Mouse (Mus musculus) hindlimb bud, embryonic 11.5 days (tissue): ENCODE measurements at regions not wholly inside any gene's neighbourhood (a gene's known extent, or its start where the extent isn't known, plus 50 kb on each side); places are given as distances from the start of the nearest gene placed in this dataset.

Experiments
- DNase-seq: peaks from one replicate; pipeline ENCODE4 v3.0.0-alpha.2; 2012; ENCODE audit warnings: low read depth, low spot score; ENCODE audit errors: extremely low spot score

DNA sequence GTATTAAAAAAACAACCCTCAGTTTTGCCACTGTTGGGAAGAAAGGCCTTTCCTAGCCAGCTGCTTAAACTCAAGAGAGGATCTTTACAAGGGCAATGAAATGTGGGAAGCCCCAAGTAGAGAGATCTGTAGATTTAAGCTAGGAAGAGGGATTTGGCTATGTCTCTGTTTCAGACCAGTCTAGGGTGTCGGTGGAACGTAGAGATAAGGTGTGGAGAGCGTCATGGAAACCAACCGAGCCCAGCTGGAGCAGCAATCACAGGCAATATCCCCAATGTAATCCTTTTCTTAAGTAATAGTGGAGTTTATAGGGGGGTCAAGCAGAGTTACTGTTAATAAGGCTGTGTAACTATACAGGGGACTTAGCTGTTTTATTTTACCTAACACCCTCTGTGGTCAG, 204.6 kb upstream of the Mme start:
- no peak for DNase-seq

DNA sequence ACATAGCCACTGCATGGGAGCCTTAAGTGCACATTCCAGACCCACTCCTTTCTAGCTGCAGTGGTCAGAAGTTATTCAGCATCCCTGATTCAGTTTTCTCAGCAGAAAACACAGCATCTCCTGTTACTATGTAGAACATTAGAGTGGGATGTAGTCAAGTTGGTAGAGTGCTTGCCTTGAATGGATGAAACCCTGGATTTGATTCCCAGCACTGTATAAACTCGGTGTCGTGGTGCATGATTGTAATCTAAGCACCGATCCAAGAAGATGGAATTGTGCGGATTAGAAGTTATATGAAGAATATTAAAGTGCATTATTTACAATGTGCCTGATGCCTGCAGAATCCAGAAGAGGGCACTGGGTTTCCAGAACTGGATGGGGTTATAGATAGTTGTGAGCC, 170.6 kb upstream of the Mme start:
- no peak for DNase-seq

DNA sequence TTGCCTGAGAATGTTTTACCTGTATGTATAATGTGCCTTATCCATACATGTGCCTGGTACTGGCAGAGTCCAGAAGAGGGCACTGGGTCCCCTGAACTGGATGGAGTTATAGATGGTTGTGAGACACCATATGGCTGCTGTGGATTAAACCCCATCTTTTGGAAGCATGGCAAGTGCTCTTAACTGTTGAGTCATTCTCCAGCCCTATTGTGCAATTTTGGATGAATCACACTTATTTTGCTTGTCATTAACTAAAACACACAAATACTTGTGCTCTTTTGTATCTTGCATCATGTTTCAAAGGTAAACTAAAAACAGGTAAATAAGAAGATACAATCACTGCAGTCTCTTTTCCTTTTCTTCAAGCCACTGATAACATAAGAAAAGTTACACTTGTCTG, 168.3 kb upstream of the Mme start:
- DNase-seq: no peak

DNA sequence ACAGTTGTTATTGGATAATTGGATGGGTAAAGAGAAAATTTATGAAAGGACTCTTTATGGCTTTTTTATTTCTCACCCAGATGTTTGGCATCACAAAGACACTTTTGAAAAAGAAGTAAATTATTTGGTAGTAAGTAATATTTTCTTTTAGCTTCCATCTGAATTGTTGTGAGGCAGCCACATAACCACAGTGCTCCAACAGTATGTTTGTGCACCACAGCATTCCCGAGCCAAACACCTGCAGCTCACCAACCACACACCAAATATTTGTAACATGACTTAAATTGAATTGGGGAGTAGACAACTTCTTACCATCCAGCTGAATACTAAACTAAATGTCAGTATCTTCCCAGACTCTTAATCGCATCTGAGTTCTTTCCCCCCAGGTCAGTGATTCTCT, 163.2 kb upstream of the Mme start:
- no peak for DNase-seq

GRCm38 (mm10) chr3:63082161-63082560, 159.2 kb upstream of the Mme start:
- no peak for DNase-seq

GRCm38 (mm10) chr3:63085426-63085825, 155.9 kb upstream of the Mme start:
- peak; percentile 31 for DNase-seq

GRCm38 (mm10) chr3:63092901-63093300, 148.4 kb upstream of the Mme start:
- no peak for DNase-seq

DNA sequence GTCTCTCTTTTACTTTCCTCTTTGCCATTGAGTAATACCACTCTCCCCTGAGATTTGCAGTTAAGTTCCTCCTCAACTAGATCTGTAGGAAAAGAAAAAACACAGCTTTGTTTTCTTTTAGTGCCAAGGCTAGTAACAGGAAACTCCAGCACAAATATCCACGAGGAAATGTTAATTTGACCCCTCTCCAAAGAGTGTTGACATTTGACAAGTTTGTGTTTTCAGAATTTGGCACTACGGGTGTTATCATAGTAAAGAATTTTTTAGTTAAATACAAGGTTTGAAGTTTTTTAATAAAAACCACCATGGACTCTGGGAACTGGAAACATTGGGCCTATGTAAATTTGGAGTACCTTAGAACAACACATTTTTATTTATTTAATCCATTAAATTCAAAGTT, 126.1 kb upstream of the Mme start:
- DNase-seq: no peak

GRCm38 (mm10) chr3:63131883-63132282, 109.5 kb upstream of the Mme start:
- DNase-seq: no peak

DNA sequence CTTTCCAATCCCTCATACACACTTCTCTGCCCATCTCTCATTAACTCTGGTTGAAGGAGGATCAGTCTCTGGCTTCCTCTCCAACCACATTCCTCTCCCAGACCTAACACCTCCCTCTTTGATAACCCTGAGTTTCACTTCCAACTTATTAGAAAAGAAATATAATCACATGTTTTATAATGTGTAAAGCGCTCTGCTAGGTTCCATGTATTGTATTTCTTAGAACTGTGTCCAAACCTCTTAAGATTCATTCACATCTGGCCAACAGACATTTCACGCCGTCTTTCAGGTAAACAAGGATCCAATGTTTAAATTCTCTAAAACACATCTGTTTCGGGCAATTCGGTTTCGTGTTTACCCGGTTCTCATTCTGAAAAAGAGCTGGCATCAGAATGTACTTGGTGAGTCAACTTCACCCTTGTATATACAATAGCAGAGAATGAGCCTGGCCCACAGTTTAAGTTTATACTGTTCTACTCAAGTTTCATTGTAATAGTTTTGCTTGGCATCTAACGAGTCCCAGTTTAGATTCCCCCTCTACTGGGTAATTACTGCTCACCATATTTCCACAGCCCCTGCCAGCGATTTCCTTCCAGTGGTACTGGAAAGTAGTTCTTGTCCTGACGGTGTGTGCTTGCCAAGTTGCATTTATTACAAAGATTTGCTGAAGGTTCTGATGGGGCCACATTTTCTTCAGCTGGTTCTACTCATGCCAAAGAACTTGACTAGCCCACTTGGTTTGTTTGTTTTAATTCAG, 103.8 kb upstream of the Mme start:
- DNase-seq: no peak

- no peak for DNase-seq
Measured at GRCm38 (mm10) chr3:63146237-63146636, 95.1 kb upstream of the Mme start.

DNA sequence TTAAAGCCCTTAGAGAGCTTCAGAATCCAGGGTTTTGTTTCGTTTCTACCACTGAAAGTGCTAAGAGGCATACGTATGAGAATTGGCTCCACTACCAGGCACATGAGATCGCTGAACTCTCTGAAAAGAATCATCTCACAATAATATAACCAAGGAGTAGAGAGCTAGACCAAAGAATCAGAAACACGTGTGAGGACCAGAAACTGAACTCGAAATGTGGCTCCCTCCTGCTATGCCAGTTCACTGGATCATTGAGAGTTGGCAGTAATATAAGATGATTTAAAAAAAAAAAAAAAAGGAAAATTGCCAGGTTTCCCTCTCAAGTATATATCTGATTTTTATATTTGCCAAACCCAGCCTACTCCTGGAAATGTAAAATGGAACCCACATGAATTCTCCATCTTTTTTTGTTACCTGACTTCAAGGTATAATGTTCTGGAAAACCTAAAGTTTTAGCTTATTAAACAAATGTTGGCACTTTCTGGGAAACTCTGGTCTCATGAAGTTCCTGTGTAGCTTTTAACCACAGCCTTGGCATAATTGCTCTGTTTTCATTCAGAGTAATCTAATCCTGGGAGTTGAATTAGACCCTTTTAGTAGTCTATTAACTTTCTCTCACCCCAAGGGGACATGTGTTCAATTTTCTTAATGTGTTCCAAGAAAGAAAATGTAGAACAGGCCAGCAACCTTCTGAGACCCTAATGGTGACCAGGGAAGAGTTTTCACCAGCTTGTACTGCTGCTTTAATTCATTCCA, 58.7 kb upstream of the Mme start:
- peak; percentile 26 for DNase-seq

GRCm38 (mm10) chr3:63187836-63188440, 53.4 kb upstream of the Mme start:
- DNase-seq: no peak
